In genomic region chr6:90622758-90623455, GRCm38 (mm10) we compare ENCODE assay signal across 9 mouse cellular contexts. TPM values are rescaled to one million over a fixed set of nuclear protein-coding genes. Genes with fewer than 3 reads are reported as not detected.
A peak's percentile ranks its signal among the peaks of the same experiment; 100 is the strongest.
DNase-seq lines count a peak whose midpoint lies in the region; ATAC-seq and TF ChIP-seq lines count a peak whose summit lies in the region.
"Had no signal": no experiment of that assay in that cellular context is flagged by ENCODE, and none has a peak within 500 bp of the region (broad histone marks: within the 10 kb centered on the region; RNA-seq: fewer than 3 reads in every experiment).

No protein-coding gene starts in this region.

- H3K27me3 ChIP-seq in kidney, postnatal 0 days (ENCODE audit: insufficient read depth, low read length), result no peaks in the 10 kb centered on the region
- no peaks in the 10 kb centered on the region for H3K27me3 ChIP-seq in hindbrain, embryonic 16.5 days (replicated peaks; ENCODE audit: control insufficient read depth, insufficient read depth, low read length)
- H3K27me3 ChIP-seq: neural tube, embryonic 12.5 days; Patski had no signal

- DNase-seq in kidney, postnatal 0 days (ENCODE audit: low spot score), result peak; percentile 20
- DNase-seq in kidney, postnatal 10 days, result no peak
- DNase-seq in c-Kit-positive CD71-positive TER-119-positive erythroid progenitor cells, embryonic 14.5 days (ENCODE audit: low spot score), result peak; percentile 84
- DNase-seq in spleen, postnatal 4 days (ENCODE audit: low spot score in 2 of 2), result peak; percentile 71 to 79
- no peak for DNase-seq in cerebellum, adult 9-10 months

- no peaks in the 10 kb centered on the region for H3K36me3 ChIP-seq in kidney, postnatal 0 days (ENCODE audit: insufficient read depth, low read length)
- no peaks in the 10 kb centered on the region for H3K36me3 ChIP-seq in hindbrain, embryonic 16.5 days (ENCODE audit: control insufficient read depth, insufficient read depth, low read length)
- H3K36me3 ChIP-seq: neural tube, embryonic 12.5 days had no signal

- H3K4me3 ChIP-seq in kidney, postnatal 0 days (replicated peaks; ENCODE audit: low read depth, low read length), result no peak overlapping the region
- H3K4me3 ChIP-seq in hindbrain, embryonic 16.5 days (ENCODE audit: low read length), result no peak overlapping the region
- H3K4me3 ChIP-seq: neural tube, embryonic 12.5 days had no signal

- H3K9ac ChIP-seq in kidney, postnatal 0 days (ENCODE audit: low read depth, low read length), result 0 out of 2 replicates have a peak overlapping the region, but pooled peaks have one; percentile 13
- H3K9ac ChIP-seq in hindbrain, embryonic 16.5 days (ENCODE audit: low read depth, low read length), result no peak overlapping the region
- H3K9ac ChIP-seq: neural tube, embryonic 12.5 days had no signal

- peaks cover 26% of the 10 kb centered on the region for H3K4me1 ChIP-seq in kidney, postnatal 0 days (replicated peaks; ENCODE audit: insufficient read depth, low read length)
- peaks cover 5% of the 10 kb centered on the region for H3K4me1 ChIP-seq in hindbrain, embryonic 16.5 days (ENCODE audit: control insufficient read depth, insufficient read depth, low read depth, low read length)

- TF ChIP-seq CTCF in kidney, postnatal 0 days (IDR thresholded peaks at IDR 0.05; ENCODE audit: low read depth), result no peak

- no peak overlapping the region for H3K4me2 ChIP-seq in kidney, postnatal 0 days (ENCODE audit: low read length)
- H3K4me2 ChIP-seq in hindbrain, embryonic 16.5 days (ENCODE audit: low read length), result no peak overlapping the region
- H3K4me2 ChIP-seq: neural tube, embryonic 12.5 days had no signal

- H3K27ac ChIP-seq in kidney, postnatal 0 days, result no peak overlapping the region
- no peak overlapping the region for H3K27ac ChIP-seq in hindbrain, embryonic 16.5 days (ENCODE audit: low read depth, low read length)
- H3K27ac ChIP-seq: neural tube, embryonic 12.5 days had no signal

- 45% methylated on average over 11 of the region's 11 CpGs for WGBS in kidney, postnatal 0 days
- 36% methylated on average over 11 of the region's 11 CpGs for WGBS in hindbrain, embryonic 16.5 days

- H3K9me3 ChIP-seq in kidney, postnatal 0 days (replicated peaks; ENCODE audit: low read length), result no peaks in the 10 kb centered on the region
- H3K9me3 ChIP-seq in hindbrain, embryonic 16.5 days (ENCODE audit: control insufficient read depth, low read length), result no peaks in the 10 kb centered on the region
- H3K9me3 ChIP-seq: neural tube, embryonic 12.5 days had no signal

- no peak for ATAC-seq in kidney, postnatal 0 days (replicated peaks; ENCODE audit: low FRiP score, low read depth)
- peak; percentile 58; the same call in 1 of the 2 replicates for ATAC-seq in hindbrain, embryonic 16.5 days
- ATAC-seq in monocyte, adult 5-6 weeks (replicated peaks; ENCODE audit: insufficient number of reproducible peaks, low FRiP score, low TSS enrichment, poor library complexity, severe bottlenecking), result no peak
- ATAC-seq: Patski had no signal

RNA-seq across cellular contexts. Expression of gene Slc41a3, which starts 18.4 kb away (rescaled TPM):
- 5.6 and 6.3 TPM in 2 replicates for polyA plus RNA-seq in kidney, postnatal 0 days (2015; fragmentation: Nextera tagmentation; extraction: Ambion mirVana)
- polyA plus RNA-seq in hindbrain, embryonic 16.5 days (2015; fragmentation: Nextera tagmentation; extraction: Ambion mirVana), result 9.8 and 12.7 TPM in 2 replicates
- 10.1 to 17.7 TPM (median 15.7 TPM) in 3 replicates for total RNA-seq in monocyte, adult 5-6 weeks (2017)

Comparison
In these comparisons a context has a peak if more than half of its experiments do, and no peak if none do; other contexts are left out.
1. DNase-seq: peak in kidney, postnatal 0 days (single experiment), c-Kit-positive CD71-positive TER-119-positive erythroid progenitor cells, embryonic 14.5 days (single experiment) and spleen, postnatal 4 days (2 of 2); none in kidney, postnatal 10 days (single experiment) and cerebellum, adult 9-10 months (single experiment).